ENCODE assay signal across 8 mouse cellular contexts in the genomic region with DNA sequence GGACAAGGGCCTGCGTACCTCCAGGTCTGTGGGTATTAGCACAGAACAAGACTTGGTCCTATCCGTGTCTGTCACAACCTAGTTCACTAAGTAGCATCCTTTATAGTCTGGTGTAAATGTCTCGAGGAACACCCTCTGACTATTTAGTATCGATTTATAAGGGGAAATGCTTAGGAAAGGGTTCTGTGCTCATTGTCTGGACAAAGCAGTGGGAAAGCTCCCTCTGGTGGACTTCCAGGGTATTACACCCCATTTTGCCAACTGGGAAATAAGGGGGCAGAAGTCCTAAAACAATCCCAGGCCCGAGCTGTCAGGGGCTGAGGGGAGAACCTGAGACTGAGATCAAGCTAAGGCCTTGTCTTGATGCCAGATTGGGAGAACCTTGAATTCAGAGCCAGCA. TPM values are rescaled to one million over a fixed set of nuclear protein-coding genes. Genes with fewer than 3 reads are reported as not detected.
DNase-seq lines count a peak whose midpoint lies in the region; ATAC-seq and TF ChIP-seq lines count a peak whose summit lies in the region.

No protein-coding gene starts in this region.

- peaks cover 4% of the 10 kb centered on the region for H3K36me3 ChIP-seq in C2C12 (ENCODE audit: control insufficient read depth, insufficient read depth)

- ATAC-seq in Patski, result no peak
- peak; percentile 39; the same call in 1 of the 2 replicates for ATAC-seq in neutrophil, adult 5-6 weeks (ENCODE audit: extremely low read depth, insufficient number of reproducible peaks, low FRiP score, poor library complexity, severe bottlenecking)

- TF ChIP-seq CTCF in C2C12 (IDR thresholded peaks at IDR 0.05; ENCODE audit: control insufficient read depth, insufficient read depth, insufficient read length) (peak; percentile 26), Patski (IDR thresholded peaks at IDR 0.05) (no peak)

- H3K4me3 ChIP-seq in C2C12 (ENCODE audit: insufficient read depth, poor library complexity, severe bottlenecking), result no peak overlapping the region

- in situ Hi-C loops in Patski (cut with MboI; ENCODE audit: low pct_unique_long_range_greater_than_20kb), result loop anchor here (5.0 kb wide), 1 partner anchor 90 kb away; no protein-coding TSS in a partner anchor

- no peak overlapping the region for H3ac ChIP-seq in C2C12 (ENCODE audit: control insufficient read depth, insufficient read length, low read depth)

- H3K79me3 ChIP-seq in C2C12 (ENCODE audit: low read depth), result no peaks in the 10 kb centered on the region

- CTCF ChIA-PET in Patski (lab: Charles Lee), result interaction anchor here (1.1 to 3.6 kb wide), 6 partner anchors 9 to 95 kb away, joined by 3 to 13 read pairs (median 6); a partner anchor contains a TSS

- no peaks in the 10 kb centered on the region for H3K79me2 ChIP-seq in C2C12 (ENCODE audit: control insufficient read depth, insufficient read depth)

- POLR2A ChIA-PET in Patski (lab: Charles Lee), result no interaction called here

- peaks cover 5% of the 10 kb centered on the region for H3K27me3 ChIP-seq in C2C12 (ENCODE audit: control insufficient read depth, insufficient read depth, insufficient read length)
- peaks cover 8% of the 10 kb centered on the region for H3K27me3 ChIP-seq in Patski

- DNase-seq in Patski (ENCODE audit: low read depth, low spot score), result peak; percentile 27
- DNase-seq in cerebellum, adult 9-11 months, result peak; percentile 52
- DNase-seq in frontal cortex, postnatal 36 days (ENCODE audit: low spot score in 2 of 2), result peak; percentile 69 to 73
- DNase-seq in kidney, adult 8-10 months, result peak; percentile 43 to 77
- DNase-seq in lung, adult 18-20 months, result peak; percentile 34 to 60
- peak; percentile 22 to 70 for DNase-seq in thymus, postnatal 10 days (ENCODE audit: low spot score in 2 of 2)

TF ChIP-seq in C2C12, 6 proteins besides CTCF, POLR2A, EP300 and RAD21:
- TF ChIP-seq CEBPB (IDR thresholded peaks at IDR 0.05; ENCODE audit: low read depth), result no peak
- TF ChIP-seq FOSL1 (IDR thresholded peaks at IDR 0.05; ENCODE audit: insufficient read depth, low read length, poor library complexity, severe bottlenecking), result no peak
- no peak for TF ChIP-seq MYOD1 (IDR thresholded peaks at IDR 0.05; ENCODE audit: control insufficient read depth, insufficient read length, low read depth)
- no peak for TF ChIP-seq MAX (IDR thresholded peaks at IDR 0.05)
- no peak for TF ChIP-seq MYOG (IDR thresholded peaks at IDR 0.05; ENCODE audit: control insufficient read depth, extremely low read depth, insufficient read length)
- no peak for TF ChIP-seq USF1 (IDR thresholded peaks at IDR 0.05; ENCODE audit: low read depth)

RNA-seq across cellular contexts. Expression of a gene that starts 10.3 kb away (rescaled TPM):
- 94.4 TPM for polyA plus RNA-seq in C2C12 (2012; fragmentation: generic; extraction: Trizol)
- polyA plus RNA-seq in Patski (2021), result 133 TPM
- 60.9 and 64.8 TPM in 2 replicates for total RNA-seq in neutrophil, adult 5-6 weeks (2017)

RNA-seq across cellular contexts. Expression of a gene that starts 10.3 kb away (rescaled TPM):
- polyA plus RNA-seq in C2C12 (2012; fragmentation: generic; extraction: Trizol) (1.1 TPM), Patski (2021) (5.4 TPM)
- 0.12 TPM in 2 replicates for total RNA-seq in neutrophil, adult 5-6 weeks (2017)

RNA-seq across cellular contexts. Expression of a gene that starts 16.2 kb away (rescaled TPM):
- polyA plus RNA-seq in C2C12 (2012; fragmentation: generic; extraction: Trizol) (0.92 TPM), Patski (2021) (not detected)
- total RNA-seq in neutrophil, adult 5-6 weeks (2017), result not detected in 2 replicates

RNA-seq across cellular contexts. Expression of a gene that starts 22.4 kb away (rescaled TPM):
- 23.8 TPM for polyA plus RNA-seq in C2C12 (2012; fragmentation: generic; extraction: Trizol)
- 55.8 TPM for polyA plus RNA-seq in Patski (2021)
- total RNA-seq in neutrophil, adult 5-6 weeks (2017), result 48.5 and 58.4 TPM in 2 replicates

RNA-seq across cellular contexts. Expression of a gene that starts 33.7 kb away (rescaled TPM):
- 0.89 TPM for polyA plus RNA-seq in C2C12 (2012; fragmentation: generic; extraction: Trizol)
- polyA plus RNA-seq in Patski (2021), result 4.7 TPM
- total RNA-seq in neutrophil, adult 5-6 weeks (2017), result 3.5 and 6.8 TPM in 2 replicates
